Mouse (Mus musculus) forebrain, embryonic 15.5 days (tissue): Measurements from ENCODE around the gene Gm17606. TPM values are rescaled to one million over a fixed set of nuclear protein-coding genes. Genes with fewer than 3 reads are reported as not detected.

ENCODE experiments used
- ATAC-seq: fragments of 200-750 bp; cut with Nextera tagmentation; replicated peaks from 2 replicates; pipeline ENCODE4 v1.8.0; 2017; ENCODE audit warnings: mild to moderate bottlenecking, moderate TSS enrichment, moderate library complexity
- H3K27ac ChIP-seq: fragments of 300-500 bp; sonication (generic); replicated peaks from 2 replicates; pipeline ENCODE4 v1.5.1; 2015; ENCODE audit warnings: mild to moderate bottlenecking, inconsistent platforms
- H3K27me3 ChIP-seq: fragments of 300-500 bp; sonication (generic); 2 replicates; pipeline ENCODE4 v1.6.1; 2015; ENCODE audit warnings: inconsistent platforms
- H3K36me3 ChIP-seq: fragments of 300-500 bp; sonication (generic); 2 replicates; pipeline ENCODE4 v1.6.1; 2015; ENCODE audit warnings: mild to moderate bottlenecking, inconsistent platforms
- H3K4me1 ChIP-seq: fragments of 300-500 bp; sonication (generic); 2 replicates; pipeline ENCODE4 v1.6.1; 2015; ENCODE audit warnings: inconsistent platforms
- H3K4me2 ChIP-seq: fragments of 300-500 bp; sonication (generic); replicated peaks from 2 replicates; pipeline ENCODE4 v1.6.1; 2015; ENCODE audit warnings: mild to moderate bottlenecking, inconsistent platforms
- H3K4me3 ChIP-seq: fragments of 300-500 bp; sonication (generic); 2 replicates; pipeline ENCODE4 v1.5.1; 2015; ENCODE audit warnings: mild to moderate bottlenecking, inconsistent platforms
- H3K9ac ChIP-seq: fragments of 300-500 bp; sonication (generic); replicated peaks from 2 replicates; pipeline ENCODE4 v1.6.1; 2015; ENCODE audit warnings: mild to moderate bottlenecking, inconsistent platforms
- H3K9me3 ChIP-seq: fragments of 300-500 bp; sonication (generic); 2 replicates; pipeline ENCODE4 v1.6.1; 2016; ENCODE audit warnings: inconsistent platforms
- WGBS: fragments of 180-500 bp; shearing (Covaris S2); methylation state at CpG from one replicate; pipeline ENCODE4 v1.1.7; 2015; ENCODE audit warnings: mixed read lengths; 5-methylcytosine and 5-hydroxymethylcytosine counted together
- polyA plus RNA-seq: library from polyadenylated mRNA; unstranded; fragments of >200 nt; fragmentation: Nextera tagmentation; extraction: Ambion mirVana; gene quantifications from 2 replicates; pipeline ENCODE4 v1.2.1, GENCODE M21; 2015

Gm17606 gene
- polyA plus RNA-seq: not detected in 2 replicates

GRCm38 (mm10) chr14:54640946-54641304, at the start of gene Gm17606:
Gene Gm17606, plus strand, starts transcription at chr14:54640952.
- H3K36me3 ChIP-seq: peaks cover 51% of the 10 kb centered on the region
- peaks cover 25% of the 10 kb centered on the region for H3K4me1 ChIP-seq
- WGBS: 1% methylated on average over 19 of the region's 28 CpGs
- H3K9me3 ChIP-seq: no peaks in the 10 kb centered on the region
- no peaks in the 10 kb centered on the region for H3K27me3 ChIP-seq
- H3K4me3 ChIP-seq: peak within 1 kb of the TSS; percentile 72
- H3K9ac ChIP-seq: peak within 1 kb of the TSS; percentile 93
- ATAC-seq: peak; percentile 52
- peak within 1 kb of the TSS; percentile 63 for H3K4me2 ChIP-seq
- H3K27ac ChIP-seq: peak within 1 kb of the TSS; percentile 84

DNA sequence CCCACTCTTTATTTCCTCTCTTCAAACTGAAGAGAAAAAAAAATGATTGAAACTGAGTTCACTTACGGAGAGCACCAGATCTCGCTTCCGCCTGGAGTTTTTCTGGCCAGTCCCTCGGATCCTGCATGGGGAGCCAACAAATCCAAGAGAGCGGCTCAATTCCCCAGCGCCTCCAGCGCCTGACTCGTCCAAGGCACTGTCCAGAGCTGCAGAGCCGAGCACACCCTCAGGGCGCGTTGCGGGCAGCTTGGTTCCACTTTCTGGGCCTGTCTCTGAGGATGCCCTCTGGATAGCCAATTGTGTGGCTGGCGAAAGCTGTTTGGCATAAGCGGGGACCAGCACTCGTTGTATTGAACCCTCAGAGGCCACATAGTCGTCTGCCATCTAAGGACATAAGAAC, 49.7 kb upstream of the Gm17606 start:
- Histone ChIP-seq H3K4me2 (no peak overlapping the region), H3K27ac (no peak overlapping the region), H3K4me1 (0 out of 2 replicates have a peak, but pooled peaks cover 11% of the 10 kb centered on the region), H3K36me3 (no peaks in the 10 kb centered on the region), H3K9ac (no peak overlapping the region), H3K9me3 (no peaks in the 10 kb centered on the region), H3K4me3 (no peak overlapping the region), H3K27me3 (no peaks in the 10 kb centered on the region)
- ATAC-seq: no peak
- 94% methylated on average over 16 of the region's 16 CpGs for WGBS

- no peak for ATAC-seq
- Histone ChIP-seq H3K36me3 (no peaks in the 10 kb centered on the region), H3K9me3 (no peaks in the 10 kb centered on the region), H3K9ac (no peak overlapping the region), H3K27me3 (no peaks in the 10 kb centered on the region), H3K27ac (peak overlapping the region; percentile 31; the same call in 1 of the 2 replicates), H3K4me2 (no peak overlapping the region), H3K4me3 (no peak overlapping the region), H3K4me1 (0 out of 2 replicates have a peak, but pooled peaks cover 11% of the 10 kb centered on the region)
- WGBS: 58% methylated on average over 10 of the region's 10 CpGs
Observed at GRCm38 (mm10) chr14:54592319-54592934, 48.3 kb upstream of the Gm17606 start.

DNA sequence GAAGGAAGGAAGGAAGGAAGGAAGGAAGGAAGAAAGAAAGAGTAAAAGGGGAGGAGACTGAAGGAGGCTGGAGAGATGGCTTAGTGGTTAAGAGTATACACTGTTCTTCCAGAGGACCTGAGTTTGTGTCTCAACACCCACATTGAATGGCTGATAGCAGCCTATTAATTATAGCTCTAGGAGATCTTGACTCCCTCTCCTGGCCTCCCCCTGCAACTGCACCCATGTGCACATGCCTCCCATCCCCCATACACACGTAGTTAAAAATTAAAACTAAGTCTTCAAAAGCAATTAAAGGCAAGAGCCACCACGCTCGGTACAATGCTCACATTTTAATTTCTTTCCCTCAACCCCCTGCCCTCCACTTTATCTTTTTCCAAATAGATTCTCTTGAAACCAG, 46.7 kb upstream of the Gm17606 start:
- ATAC-seq: no peak
- WGBS: 85% methylated on average over 3 of the region's 3 CpGs
- no peaks in the 10 kb centered on the region for H3K9me3 ChIP-seq

GRCm38 (mm10) chr14:54594631-54595414, 45.9 kb upstream of the Gm17606 start:
- no peak for ATAC-seq
- 59% methylated on average over 28 of the region's 28 CpGs for WGBS
- no peak overlapping the region for H3K4me2 ChIP-seq

More for the DNA sequence above, 46.7 kb upstream of the Gm17606 start:
- H3K27me3 ChIP-seq: no peaks in the 10 kb centered on the region
- no peak overlapping the region for H3K4me2 ChIP-seq
- H3K4me3 ChIP-seq: no peak overlapping the region
- no peaks in the 10 kb centered on the region for H3K36me3 ChIP-seq
- H3K4me1 ChIP-seq: 0 out of 2 replicates have a peak, but pooled peaks cover 11% of the 10 kb centered on the region
- no peak overlapping the region for H3K27ac ChIP-seq
- H3K9ac ChIP-seq: no peak overlapping the region

DNA sequence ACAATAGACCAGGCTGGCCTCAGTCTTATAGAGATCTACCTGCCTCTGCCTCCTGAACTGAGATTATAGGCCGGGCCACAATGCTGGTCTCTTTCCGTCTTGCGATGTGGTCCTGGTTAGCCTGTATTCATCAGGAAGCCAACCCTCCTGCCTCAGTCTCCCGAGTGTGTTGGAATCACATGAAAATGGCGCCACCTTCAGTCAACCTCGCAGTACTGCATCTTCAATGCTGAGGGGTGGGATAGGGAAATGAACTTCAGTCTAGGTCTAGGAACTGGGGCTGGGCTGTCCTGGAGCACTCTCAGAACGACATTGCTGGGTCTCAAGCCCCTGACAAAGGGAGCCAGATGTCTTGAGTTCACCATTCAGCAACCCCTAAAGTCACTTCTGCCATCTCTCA, 43.7 kb upstream of the Gm17606 start:
- no peaks in the 10 kb centered on the region for H3K9me3 ChIP-seq
- ATAC-seq: no peak
- WGBS: 80% methylated on average over 7 of the region's 7 CpGs
- no peak overlapping the region for H3K9ac ChIP-seq
- H3K4me1 ChIP-seq: 0 out of 2 replicates have a peak, but pooled peaks cover 11% of the 10 kb centered on the region
- H3K36me3 ChIP-seq: no peaks in the 10 kb centered on the region
- no peak overlapping the region for H3K4me2 ChIP-seq
- H3K4me3 ChIP-seq: no peak overlapping the region
- H3K27ac ChIP-seq: no peak overlapping the region
- H3K27me3 ChIP-seq: no peaks in the 10 kb centered on the region

More at GRCm38 (mm10) chr14:54594631-54595414, 45.9 kb upstream of the Gm17606 start:
- H3K36me3 ChIP-seq: no peaks in the 10 kb centered on the region
- no peaks in the 10 kb centered on the region for H3K9me3 ChIP-seq
- H3K27me3 ChIP-seq: no peaks in the 10 kb centered on the region
- no peak overlapping the region for H3K4me3 ChIP-seq
- no peak overlapping the region for H3K9ac ChIP-seq
- H3K4me1 ChIP-seq: 0 out of 2 replicates have a peak, but pooled peaks cover 11% of the 10 kb centered on the region
- 0 out of 2 replicates have a peak overlapping the region, but pooled peaks have one; percentile 3 for H3K27ac ChIP-seq

DNA sequence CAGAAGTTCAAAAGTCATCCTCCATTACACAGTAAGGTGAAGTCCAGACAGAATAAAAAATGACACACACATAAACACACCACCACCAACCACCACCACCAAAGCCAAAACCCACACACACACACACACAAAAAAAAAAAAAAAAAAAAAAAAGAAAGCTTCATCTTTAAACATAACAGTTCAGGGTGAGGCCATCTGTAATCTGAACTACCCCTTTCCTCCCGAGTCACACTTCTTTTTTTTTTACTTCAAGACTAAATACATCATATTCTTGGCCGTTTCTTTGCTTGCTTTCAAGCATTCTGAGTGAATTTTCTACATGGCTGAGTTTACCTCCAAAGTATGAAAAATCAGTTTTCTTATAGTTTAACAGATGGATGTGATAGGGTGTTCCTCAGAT, 39.2 kb upstream of the Gm17606 start:
- ATAC-seq: no peak
- Histone ChIP-seq H3K9ac (no peak overlapping the region), H3K9me3 (no peaks in the 10 kb centered on the region), H3K36me3 (no peaks in the 10 kb centered on the region), H3K4me1 (peaks cover 24% of the 10 kb centered on the region), H3K4me2 (no peak overlapping the region), H3K4me3 (no peak overlapping the region), H3K27ac (no peak overlapping the region), H3K27me3 (no peaks in the 10 kb centered on the region)
- WGBS: 79% methylated on average over 2 of the region's 2 CpGs

- Histone ChIP-seq H3K27ac (peak overlapping the region; percentile 96), H3K36me3 (no peaks in the 10 kb centered on the region), H3K9me3 (no peaks in the 10 kb centered on the region), H3K4me3 (peak overlapping the region; percentile 60), H3K27me3 (no peaks in the 10 kb centered on the region), H3K9ac (peak overlapping the region; percentile 75; the same call in 1 of the 2 replicates), H3K4me1 (peaks cover 24% of the 10 kb centered on the region), H3K4me2 (peak overlapping the region; percentile 43)
- no peak; the same call in 1 of the 2 replicates for ATAC-seq
- WGBS: 38% methylated on average over 4 of the region's 4 CpGs
Observed at GRCm38 (mm10) chr14:54602613-54603012, 38.1 kb upstream of the Gm17606 start.

- peak; percentile 99 for ATAC-seq
- peak overlapping the region; percentile 43 for H3K4me2 ChIP-seq
- peak overlapping the region; percentile 75 for H3K9ac ChIP-seq
- under 1% methylated on average over 46 of the region's 46 CpGs for WGBS
- no peaks in the 10 kb centered on the region for H3K36me3 ChIP-seq
- H3K4me1 ChIP-seq: peaks cover 24% of the 10 kb centered on the region
- no peaks in the 10 kb centered on the region for H3K27me3 ChIP-seq
- peak overlapping the region; percentile 60 for H3K4me3 ChIP-seq
- H3K9me3 ChIP-seq: no peaks in the 10 kb centered on the region
- H3K27ac ChIP-seq: peak overlapping the region; percentile 96
Observed at GRCm38 (mm10) chr14:54603038-54603654, 37.6 kb upstream of the Gm17606 start.

GRCm38 (mm10) chr14:54603686-54604085, 37.1 kb upstream of the Gm17606 start:
- no peaks in the 10 kb centered on the region for H3K36me3 ChIP-seq
- peaks cover 24% of the 10 kb centered on the region for H3K4me1 ChIP-seq
- H3K9me3 ChIP-seq: no peaks in the 10 kb centered on the region
- H3K4me3 ChIP-seq: peak overlapping the region; percentile 60
- 0 out of 2 replicates have a peak overlapping the region, but pooled peaks have one; percentile 75 for H3K9ac ChIP-seq
- H3K27me3 ChIP-seq: no peaks in the 10 kb centered on the region
- WGBS: 78% methylated on average over 8 of the region's 8 CpGs
- no peak for ATAC-seq
- H3K27ac ChIP-seq: peak overlapping the region; percentile 96
- peak overlapping the region; percentile 43 for H3K4me2 ChIP-seq

DNA sequence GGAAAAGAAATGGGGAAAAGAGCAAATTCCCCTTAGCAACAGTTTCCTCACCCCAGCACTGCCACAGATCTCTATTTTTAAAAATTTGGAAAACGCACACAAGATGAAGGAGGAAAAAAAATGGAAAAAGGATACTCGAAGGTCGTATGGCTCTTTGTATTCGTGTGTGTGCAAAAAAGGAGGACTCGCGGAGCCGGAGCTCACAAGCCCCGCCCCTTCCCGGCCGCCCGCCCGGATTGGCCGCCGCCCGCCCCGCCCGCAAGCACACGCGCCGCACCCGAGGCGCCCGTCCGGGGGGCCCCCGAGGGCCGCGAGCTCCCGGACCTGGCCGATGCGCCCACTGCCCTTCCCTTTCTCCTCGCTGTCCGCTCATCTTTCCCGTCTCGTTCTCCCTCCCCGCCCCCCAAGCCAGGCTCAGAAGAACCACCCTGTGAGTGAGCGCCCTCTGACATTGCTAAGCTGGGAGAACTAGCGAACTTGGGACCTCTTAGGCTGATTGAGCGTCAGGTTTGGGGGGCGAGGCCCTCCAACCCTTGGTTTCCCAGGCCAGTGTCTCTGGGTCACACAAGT, 34.9 kb upstream of the Gm17606 start, which contains the start of gene 4931414P19Rik:
Gene 4931414P19Rik (minus strand): TSS at position 242 of the 570 bp plus-strand sequence.
- no peaks in the 10 kb centered on the region for H3K36me3 ChIP-seq
- peak within 1 kb of the TSS; percentile 45 for H3K4me3 ChIP-seq
- WGBS: under 1% methylated on average over 39 of the region's 39 CpGs
- H3K9ac ChIP-seq: peak within 1 kb of the TSS; percentile 40
- H3K27ac ChIP-seq: peak within 1 kb of the TSS; percentile 61
- no peaks in the 10 kb centered on the region for H3K27me3 ChIP-seq
- ATAC-seq: peak; percentile 20; the same call in 1 of the 2 replicates
- H3K4me2 ChIP-seq: peak within 1 kb of the TSS; percentile 50
- H3K4me1 ChIP-seq: peaks cover 24% of the 10 kb centered on the region
- no peaks in the 10 kb centered on the region for H3K9me3 ChIP-seq
